ENCODE assay signal across 31 mouse cellular contexts in genomic region chr5:67377044-67377621, GRCm38 (mm10). TPM values are rescaled to one million over a fixed set of nuclear protein-coding genes. Genes with fewer than 3 reads are reported as not detected.
"Had no signal": no experiment of that assay in that cellular context is flagged by ENCODE, and none has a peak within 500 bp of the region (broad histone marks: within the 10 kb centered on the region; RNA-seq: fewer than 3 reads in every experiment).

No protein-coding gene starts in this region.

- H3K27me3 ChIP-seq: limb, embryonic 12.5 days; limb, embryonic 13.5 days; limb, embryonic 15.5 days; liver, embryonic 12.5 days; liver, embryonic 13.5 days; liver, embryonic 15.5 days; lung, embryonic 15.5 days; midbrain, embryonic 12.5 days; midbrain, embryonic 13.5 days; midbrain, embryonic 15.5 days had no signal

- H3K9ac ChIP-seq: limb, embryonic 12.5 days; limb, embryonic 13.5 days; limb, embryonic 15.5 days; liver, embryonic 12.5 days; liver, embryonic 13.5 days; liver, embryonic 14.5 days; liver, embryonic 15.5 days; liver, postnatal 0 days; lung, embryonic 14.5 days; lung, embryonic 15.5 days; midbrain, embryonic 12.5 days; midbrain, embryonic 13.5 days; midbrain, embryonic 15.5 days had no signal

- H3K4me1 ChIP-seq: limb, embryonic 13.5 days; limb, embryonic 15.5 days; liver, embryonic 12.5 days; liver, embryonic 13.5 days; liver, embryonic 15.5 days; lung, embryonic 15.5 days; midbrain, embryonic 12.5 days; midbrain, embryonic 13.5 days; midbrain, embryonic 15.5 days had no signal

- H3K4me3 ChIP-seq: limb, embryonic 10.5 days; limb, embryonic 12.5 days; limb, embryonic 13.5 days; limb, embryonic 15.5 days; liver, embryonic 12.5 days; liver, embryonic 13.5 days; liver, embryonic 15.5 days; lung, embryonic 15.5 days; megakaryocyte, embryonic 14.5 days; midbrain, embryonic 10.5 days; midbrain, embryonic 12.5 days; midbrain, embryonic 13.5 days; midbrain, embryonic 15.5 days; myocyte had no signal

- H3K36me3 ChIP-seq: limb, embryonic 13.5 days; limb, embryonic 15.5 days; liver, embryonic 12.5 days; liver, embryonic 13.5 days; liver, embryonic 15.5 days; lung, embryonic 15.5 days; midbrain, embryonic 10.5 days; midbrain, embryonic 12.5 days; midbrain, embryonic 13.5 days; midbrain, embryonic 15.5 days had no signal

- H3K27ac ChIP-seq: limb, embryonic 10.5 days; limb, embryonic 12.5 days; limb, embryonic 13.5 days; limb, embryonic 15.5 days; liver, embryonic 12.5 days; liver, embryonic 13.5 days; liver, embryonic 14.5 days; liver, embryonic 15.5 days; lung, embryonic 15.5 days; macrophage; midbrain, embryonic 10.5 days; midbrain, embryonic 12.5 days; midbrain, embryonic 13.5 days; midbrain, embryonic 15.5 days had no signal

- H3K4me2 ChIP-seq: limb, embryonic 12.5 days; limb, embryonic 13.5 days; limb, embryonic 15.5 days; liver, embryonic 11.5 days; liver, embryonic 12.5 days; liver, embryonic 13.5 days; liver, embryonic 15.5 days; lung, embryonic 14.5 days; lung, embryonic 15.5 days; midbrain, embryonic 11.5 days; midbrain, embryonic 12.5 days; midbrain, embryonic 13.5 days; midbrain, embryonic 15.5 days had no signal

- DNase-seq: left cerebral cortex, postnatal 4 days; liver; liver, embryonic 13.5 days; liver, postnatal 0 days; lung, adult 18-20 months; lung, adult 2 months; lung, embryonic 14.5 days; lung, postnatal 10 days; lung, postnatal 14 days; lung, postnatal 36 days; lung, postnatal 4 days; midbrain, embryonic 14.5 days had no signal

- ATAC-seq: liver, embryonic 12.5 days; liver, postnatal 0 days; lung, postnatal 0 days; midbrain, embryonic 13.5 days; midbrain, embryonic 15.5 days; midbrain, embryonic 16.5 days had no signal

- H3K9me3 ChIP-seq: limb, embryonic 10.5 days; limb, embryonic 12.5 days; limb, embryonic 13.5 days; limb, embryonic 15.5 days; liver, embryonic 12.5 days; liver, embryonic 13.5 days; liver, embryonic 15.5 days; lung, embryonic 15.5 days; megakaryocyte, embryonic 14.5 days; midbrain, embryonic 10.5 days; midbrain, embryonic 12.5 days; midbrain, embryonic 13.5 days; midbrain, embryonic 15.5 days had no signal

RNA-seq across cellular contexts. Expression of gene Bend4, which starts 51.0 kb away (rescaled TPM):
- polyA plus RNA-seq: myocyte had no signal
